Mouse (Mus musculus) liver, adult 2 months (tissue): ENCODE results near the gene Zfp536. TPM values are rescaled to one million over a fixed set of nuclear protein-coding genes. Genes with fewer than 3 reads are reported as not detected.

Experiments
- DNase-seq: peaks from one replicate; pipeline ENCODE4 v3.0.0-alpha.2; 2011; ENCODE audit warnings: low read depth, low spot score; ENCODE audit errors: extremely low read depth
- H3K27ac ChIP-seq: fragments of 200-500 bp; replicated peaks from 2 replicates; pipeline ENCODE4 v1.5.1; 2012; ENCODE audit warnings: low read depth, mild to moderate bottlenecking, control low read depth, inconsistent platforms, low read length; ENCODE audit not compliant: insufficient read depth
- H3K27me3 ChIP-seq: fragments of 200-500 bp; 2 replicates; pipeline ENCODE4 v1.6.1; 2012; ENCODE audit warnings: mild to moderate bottlenecking, moderate library complexity, low read length, inconsistent platforms; ENCODE audit not compliant: control insufficient read depth, insufficient read depth
- H3K36me3 ChIP-seq: fragments of 200-500 bp; 2 replicates; pipeline ENCODE4 v1.6.1; 2012; ENCODE audit warnings: low read length, inconsistent platforms; ENCODE audit not compliant: control insufficient read depth, insufficient read depth
- H3K4me1 ChIP-seq: fragments of 200-500 bp; 2 replicates; pipeline ENCODE4 v1.6.1; 2011; ENCODE audit warnings: low read length; ENCODE audit not compliant: control insufficient read depth, insufficient read depth
- H3K4me3 ChIP-seq: fragments of 200-500 bp; 2 replicates; pipeline ENCODE4 v1.5.1; 2011; ENCODE audit warnings: low read depth, mild to moderate bottlenecking, control low read depth, low read length, moderate library complexity; ENCODE audit not compliant: insufficient read depth
- H3K79me2 ChIP-seq: fragments of 200-500 bp; 2 replicates; pipeline ENCODE4 v1.6.1; 2012; ENCODE audit warnings: inconsistent platforms, mild to moderate bottlenecking, low read length, moderate library complexity; ENCODE audit not compliant: control insufficient read depth, insufficient read depth
- H3K9ac ChIP-seq: fragments of 200-500 bp; 2 replicates; pipeline ENCODE4 v1.6.1; 2012; ENCODE audit warnings: low read depth, mild to moderate bottlenecking, control low read depth, inconsistent platforms, low read length
- CTCF ChIP-seq: fragments of 200-500 bp; IDR thresholded peaks from 2 replicates; pipeline ENCODE4 v1.5.1; 2011; ENCODE audit warnings: low read depth, low read length, control low read depth
- POLR2A ChIP-seq: fragments of 200-500 bp; IDR thresholded peaks from 2 replicates; pipeline ENCODE4 v1.6.1; 2011; ENCODE audit warnings: low read length, control low read depth; ENCODE audit not compliant: insufficient read depth; ENCODE audit errors: extremely low read depth
- WGBS: fragments of 180-500 bp; shearing (Covaris S2); methylation state at CpG from one replicate; pipeline ENCODE4 v1.1.7; 2018; 5-methylcytosine and 5-hydroxymethylcytosine counted together
- polyA plus RNA-seq: library from polyadenylated mRNA; depleted of rRNA; stranded (reverse); fragments of >200 nt; gene quantifications from 2 replicates; pipeline ENCODE4 v1.2.3, GENCODE M21; 2012
- total RNA-seq: library from RNA; depleted of rRNA; stranded (reverse); fragments of >200 nt; gene quantifications from 2 replicates; pipeline ENCODE4 v1.2.3, GENCODE M21; 2014

Gene Zfp536
- total and polyA plus RNA-seq, 2 experiments, result not detected

DNA sequence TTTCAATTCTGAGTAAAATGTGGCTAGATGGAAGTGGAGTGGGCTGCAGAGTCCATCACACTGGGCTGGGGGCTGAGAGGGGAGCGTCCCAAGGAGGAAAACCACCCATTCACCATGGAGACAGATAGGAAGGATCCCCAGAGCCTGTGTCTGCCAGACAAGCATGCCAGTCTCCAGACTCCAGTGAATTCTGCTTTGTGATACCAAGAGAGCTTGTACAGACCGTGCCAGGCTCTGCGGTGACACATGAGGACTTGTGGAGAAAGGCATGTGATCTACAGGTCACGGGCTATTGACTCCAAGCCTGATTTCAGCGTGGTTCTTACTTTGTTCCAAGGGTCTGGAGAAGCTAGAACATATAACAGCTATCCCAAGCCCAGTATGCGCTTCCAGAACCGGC is 230.5 kb downstream of the Zfp536 start:
- no peak for TF ChIP-seq CTCF
- TF ChIP-seq POLR2A, result no peak
- Histone ChIP-seq H3K4me1 (no peaks in the 10 kb centered on the region), H3K27ac (no peak overlapping the region), H3K27me3 (no peaks in the 10 kb centered on the region), H3K9ac (no peak overlapping the region), H3K36me3 (no peaks in the 10 kb centered on the region), H3K4me3 (no peak overlapping the region), H3K79me2 (no peaks in the 10 kb centered on the region)
- no peak for DNase-seq
- whole genome bisulfite sequencing, result 77% methylated on average over 7 of the region's 7 CpGs

GRCm38 (mm10) chr7:37531166-37531565 is 242.3 kb downstream of the Zfp536 start:
- H3K36me3 ChIP-seq, result no peaks in the 10 kb centered on the region
- no peak overlapping the region for H3K9ac ChIP-seq
- H3K27ac ChIP-seq, result no peak overlapping the region
- TF ChIP-seq CTCF (no peak), POLR2A (no peak)
- no peak overlapping the region for H3K4me3 ChIP-seq
- no peak for DNase-seq
- no peaks in the 10 kb centered on the region for H3K4me1 ChIP-seq
- WGBS, result 77% methylated on average over 2 of the region's 2 CpGs
- no peaks in the 10 kb centered on the region for H3K27me3 ChIP-seq
- no peaks in the 10 kb centered on the region for H3K79me2 ChIP-seq

- Histone ChIP-seq H3K4me1 (no peaks in the 10 kb centered on the region), H3K36me3 (no peaks in the 10 kb centered on the region), H3K9ac (no peak overlapping the region), H3K79me2 (no peaks in the 10 kb centered on the region), H3K27me3 (no peaks in the 10 kb centered on the region), H3K4me3 (no peak overlapping the region), H3K27ac (no peak overlapping the region)
- no peak for DNase-seq
- no peak for TF ChIP-seq POLR2A
- no peak for TF ChIP-seq CTCF
- WGBS, result 82% methylated on average over 9 of the region's 9 CpGs
Measured at GRCm38 (mm10) chr7:37528311-37528710, 245.1 kb downstream of the Zfp536 start.

DNA sequence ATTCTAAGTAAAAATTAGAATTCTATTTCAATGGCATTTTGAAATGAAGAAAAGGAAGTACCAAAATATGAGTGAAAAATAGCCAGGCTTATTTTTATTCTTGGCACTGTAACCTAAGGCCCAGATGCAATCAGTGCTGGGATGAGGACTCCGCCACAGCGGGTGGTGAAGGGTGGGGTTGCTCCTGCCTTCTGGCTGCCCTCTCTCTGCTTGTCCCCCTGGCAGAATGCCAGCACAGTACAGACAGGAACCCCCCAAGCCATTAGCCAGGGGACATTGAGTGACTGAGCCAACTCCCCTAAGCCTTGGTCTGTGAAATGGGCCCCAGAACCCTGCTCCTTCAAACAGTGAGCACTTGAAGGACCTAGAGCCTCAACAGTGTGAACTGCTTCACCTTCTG is 245.6 kb downstream of the Zfp536 start:
- H3K27ac ChIP-seq, result no peak overlapping the region
- no peak for TF ChIP-seq CTCF
- no peak for DNase-seq
- no peak overlapping the region for H3K9ac ChIP-seq
- H3K79me2 ChIP-seq, result no peaks in the 10 kb centered on the region
- WGBS, result 78% methylated on average over 2 of the region's 2 CpGs
- H3K4me3 ChIP-seq, result no peak overlapping the region
- no peaks in the 10 kb centered on the region for H3K36me3 ChIP-seq
- H3K27me3 ChIP-seq, result no peaks in the 10 kb centered on the region
- no peaks in the 10 kb centered on the region for H3K4me1 ChIP-seq

GRCm38 (mm10) chr7:37521407-37521806 is 252.0 kb downstream of the Zfp536 start:
- Histone ChIP-seq H3K27me3 (peaks cover 3% of the 10 kb centered on the region; the same call in 1 of the 2 replicates), H3K4me1 (no peaks in the 10 kb centered on the region), H3K36me3 (no peaks in the 10 kb centered on the region), H3K79me2 (no peaks in the 10 kb centered on the region), H3K9ac (no peak overlapping the region), H3K4me3 (no peak overlapping the region), H3K27ac (no peak overlapping the region)
- 46% methylated on average over 2 of the region's 2 CpGs for WGBS
- no peak for DNase-seq
- TF ChIP-seq CTCF (no peak), POLR2A (no peak)

- TF ChIP-seq POLR2A, result no peak
- TF ChIP-seq CTCF, result no peak
- H3K4me3 ChIP-seq, result no peak overlapping the region
- H3K79me2 ChIP-seq, result no peaks in the 10 kb centered on the region
- H3K27ac ChIP-seq, result no peak overlapping the region
- no peaks in the 10 kb centered on the region for H3K36me3 ChIP-seq
- H3K4me1 ChIP-seq, result no peaks in the 10 kb centered on the region
- H3K27me3 ChIP-seq, result no peaks in the 10 kb centered on the region
- WGBS, result 80% methylated on average over 8 of the region's 8 CpGs
- no peak for DNase-seq
- no peak overlapping the region for H3K9ac ChIP-seq
Measured at GRCm38 (mm10) chr7:37510933-37511675, 262.3 kb downstream of the Zfp536 start.
